Mouse (Mus musculus) T-helper 17 cell (primary cell): ENCODE data around the gene 4930412O13Rik.

Experiments used
- in situ Hi-C, 2 experiments: fragments of 300-600 bp; cut with MboI, MseI; formaldehyde crosslinking; loops; 1 replicate in 1 of 2; 2 replicates in 1 of 2; pipeline ENCODE4 v1.15.1; 2025; ENCODE audit warnings: high pct_unique_total_duplicates in 2 of 2

4930412O13Rik gene

DNA sequence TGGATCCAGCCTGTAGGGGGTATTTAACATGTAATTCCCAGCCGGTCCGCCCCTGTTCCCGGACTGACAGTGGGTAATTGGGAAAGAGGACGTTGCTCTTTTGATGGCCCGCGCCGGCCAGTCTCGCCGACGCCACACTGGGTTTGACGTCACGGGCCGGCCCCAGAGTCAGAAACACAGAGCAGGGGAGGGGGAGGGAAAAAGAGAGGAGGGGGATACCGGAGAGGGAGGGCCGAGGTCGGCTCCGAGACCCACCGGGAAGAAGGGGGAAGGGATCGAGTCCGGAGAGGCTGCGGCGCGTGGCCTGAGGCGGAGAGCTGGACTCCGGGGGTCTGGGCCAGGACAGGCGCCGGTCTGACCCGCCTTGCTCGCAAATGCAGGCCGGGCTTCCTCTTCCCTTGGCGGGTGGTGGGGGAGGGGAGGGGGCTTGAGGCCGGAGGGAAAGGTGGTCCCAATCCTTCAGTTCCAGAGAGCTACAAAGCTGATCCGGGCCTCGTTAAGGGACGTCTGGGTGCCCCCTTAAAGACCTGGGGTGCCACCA is at the start of gene 4930412O13Rik:
4930412O13Rik (plus strand) TSS at position 202 of the 541 bp plus-strand sequence.
- in situ Hi-C loops, result loop anchor here (5.0 kb wide), 2 partner anchors 1009 to 1014 kb away; no protein-coding TSS in a partner anchor

DNA sequence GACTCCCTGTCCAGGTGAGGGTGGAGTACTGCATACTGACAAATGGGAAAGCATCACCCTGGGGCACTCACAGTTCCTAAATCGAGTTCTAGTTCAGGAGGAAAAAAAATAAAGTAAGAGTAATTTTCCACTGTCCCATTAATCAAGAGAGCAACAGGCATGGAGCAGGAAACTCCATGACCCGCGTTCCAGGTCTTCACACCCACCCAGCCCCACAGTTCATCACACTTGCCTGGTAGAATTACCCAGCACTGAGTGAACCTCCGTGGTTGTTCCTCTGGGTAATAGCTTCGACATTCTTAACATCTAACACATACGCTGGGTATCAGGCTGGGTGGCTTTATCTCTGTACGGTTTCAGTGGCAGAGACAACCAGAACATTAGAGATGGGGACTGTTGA is 47.3 kb upstream of the 4930412O13Rik start:
- in situ Hi-C loops, result no loop called here

DNA sequence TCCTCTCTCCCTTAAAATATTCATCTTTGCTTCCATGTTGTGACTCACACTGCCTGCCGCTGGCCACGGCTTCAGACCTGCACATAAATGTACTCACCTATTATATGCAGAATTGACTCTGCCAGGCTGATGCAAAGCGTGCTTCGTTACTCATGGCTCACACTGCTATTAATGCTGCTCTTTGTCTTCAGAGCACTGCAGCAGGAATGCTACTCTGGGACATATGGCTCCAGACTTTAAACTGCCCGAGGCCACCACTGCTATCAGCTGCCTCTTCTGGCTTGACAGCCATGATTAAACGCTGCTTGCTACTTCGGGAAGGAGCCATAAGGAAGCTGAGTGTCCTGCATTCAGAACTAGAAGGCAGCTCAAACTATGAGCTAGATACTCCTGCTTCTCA is 45.9 kb upstream of the 4930412O13Rik start:
- in situ Hi-C loops, result no loop called here

DNA sequence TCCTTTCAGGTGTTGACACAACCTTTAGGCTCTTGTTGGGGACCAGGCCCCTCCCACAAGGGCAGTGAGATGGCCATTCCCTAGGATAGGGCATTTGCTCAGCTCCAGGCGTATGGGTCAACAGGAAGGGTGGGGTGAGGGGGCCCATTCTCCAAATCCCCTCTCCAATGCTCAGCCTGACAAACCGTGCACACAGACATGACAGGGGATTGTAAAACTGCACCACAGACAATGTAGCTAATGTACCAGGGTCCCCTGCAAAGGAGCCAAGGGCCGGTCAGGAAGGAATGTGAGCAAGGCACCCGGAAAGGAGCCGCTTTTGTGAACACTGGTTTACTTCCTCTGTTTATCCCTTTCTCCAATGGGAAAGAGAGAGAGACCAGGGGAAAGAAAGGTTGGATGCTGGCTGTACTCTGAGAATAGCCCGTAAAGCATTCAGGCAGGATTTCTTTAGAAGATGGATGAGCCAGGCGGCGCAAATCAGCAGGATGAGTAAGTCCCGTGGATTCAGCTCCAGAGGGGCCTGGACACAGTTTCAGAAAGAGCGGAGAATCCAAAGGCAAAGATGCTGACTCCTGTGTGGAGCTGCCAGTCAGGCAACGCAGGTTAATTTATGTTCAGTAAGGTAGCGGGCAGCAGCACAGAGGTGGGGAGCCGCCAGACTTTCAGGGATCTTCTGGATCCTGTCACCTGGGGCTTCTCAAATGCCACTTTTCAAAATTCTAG is 28.0 kb upstream of the 4930412O13Rik start:
- in situ Hi-C loops, result no loop called here

DNA sequence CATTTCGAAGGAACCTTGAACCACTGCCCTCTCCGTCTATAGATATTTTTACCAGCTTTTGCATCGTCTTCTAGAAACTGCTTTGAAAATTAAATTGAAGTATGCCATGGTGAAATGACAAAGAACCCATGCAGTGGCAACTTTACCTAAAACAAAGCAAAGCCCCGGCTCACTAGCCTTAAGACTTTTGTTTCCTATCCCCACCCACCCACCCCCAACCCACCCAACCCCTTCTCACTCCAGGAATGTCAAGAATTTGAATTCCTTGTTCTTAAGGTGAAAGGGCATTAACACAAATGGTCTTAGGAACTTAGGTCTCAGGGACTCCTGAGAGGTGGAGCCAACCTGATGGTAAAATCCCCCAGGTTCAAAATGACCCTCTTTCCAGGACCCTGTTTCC is 25.2 kb upstream of the 4930412O13Rik start:
- in situ Hi-C loops, result no loop called here

DNA sequence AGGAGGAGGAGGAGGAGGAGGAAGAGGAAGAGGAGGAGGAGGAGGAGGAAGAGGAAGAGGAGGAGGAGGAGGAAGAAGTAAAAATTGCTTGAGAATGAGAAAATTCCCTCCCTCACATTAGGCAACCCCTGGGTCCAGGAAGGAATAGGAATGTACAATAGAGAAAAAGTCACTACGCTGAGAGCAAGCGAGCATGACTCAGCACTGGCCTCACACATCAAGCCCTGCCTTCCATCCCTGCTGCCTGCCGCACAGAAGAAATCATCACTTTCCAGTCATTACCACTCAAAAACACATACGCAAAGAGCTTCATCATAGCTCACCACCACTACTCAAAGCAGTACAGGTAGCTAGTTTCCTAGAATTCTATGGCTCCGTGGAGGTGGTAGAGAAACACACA is 20.4 kb upstream of the 4930412O13Rik start:
- in situ Hi-C loops, result no loop called here

DNA sequence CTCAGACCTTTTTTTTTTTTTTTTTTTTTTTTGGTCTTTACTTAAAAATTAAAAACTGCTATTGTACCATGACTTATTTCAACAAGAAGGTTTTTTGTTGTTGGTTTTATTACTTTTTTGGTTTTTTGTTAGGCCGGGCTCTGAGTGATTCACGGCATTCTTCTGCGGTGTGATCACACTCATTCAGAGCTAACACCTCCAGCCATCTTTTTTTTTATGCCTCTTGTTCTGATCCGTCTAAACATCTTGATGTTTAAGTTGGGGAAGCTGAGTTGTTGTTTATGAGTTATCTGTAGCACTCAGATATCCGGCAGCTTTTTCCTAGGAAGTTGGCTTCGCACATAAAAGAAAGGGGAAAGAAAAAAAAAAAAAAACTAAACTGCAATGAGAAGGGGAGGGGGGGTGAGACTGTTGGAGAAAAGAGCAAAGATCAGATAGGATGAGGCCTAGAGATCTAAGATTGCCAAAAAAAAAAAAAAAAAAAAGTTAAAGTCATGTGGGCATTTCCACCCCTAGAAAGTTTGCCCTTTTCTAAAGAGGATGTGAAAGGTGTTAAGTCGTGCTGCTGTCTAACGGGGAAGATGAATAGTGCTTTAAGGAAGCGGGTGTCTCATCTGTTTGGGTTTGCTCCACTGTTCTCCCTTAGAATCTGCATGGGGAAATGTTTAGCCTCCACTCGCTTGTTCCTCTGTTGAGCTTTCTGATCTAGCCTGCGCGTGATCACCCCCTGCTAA is 13.8 kb upstream of the 4930412O13Rik start:
- in situ Hi-C loops, result no loop called here

DNA sequence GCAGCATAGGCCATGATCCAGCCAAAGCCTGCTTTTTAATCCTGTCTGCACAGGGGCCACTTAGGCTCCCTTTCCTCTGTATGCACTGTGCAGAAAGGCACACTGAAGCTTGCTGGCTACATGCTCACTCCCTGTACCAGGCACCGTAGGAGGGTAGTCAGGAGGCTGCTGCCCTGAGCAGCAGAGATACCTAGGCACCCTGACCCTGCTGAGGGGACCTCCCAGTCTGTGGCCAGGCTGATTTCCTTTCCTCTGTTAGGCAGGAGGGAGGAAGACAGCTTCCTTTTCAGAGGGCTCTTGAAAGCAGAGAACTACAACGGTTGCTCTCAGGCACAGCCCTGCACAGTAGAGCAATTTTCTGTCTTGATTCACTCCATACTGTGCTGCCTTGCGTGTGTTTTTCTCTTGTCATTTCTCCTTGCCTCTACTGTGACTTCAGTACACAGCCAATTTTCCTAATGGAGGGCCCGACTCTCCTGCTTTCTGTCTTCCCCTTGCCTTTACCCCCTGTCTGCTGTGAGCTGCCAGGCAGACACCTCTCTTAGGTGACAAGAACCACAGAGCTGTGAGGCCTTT is 9.8 kb upstream of the 4930412O13Rik start:
- in situ Hi-C loops, result loop anchor here in 1 of 2 experiments (5.0 kb wide), 1 partner anchor 294 kb away; no protein-coding TSS in a partner anchor

DNA sequence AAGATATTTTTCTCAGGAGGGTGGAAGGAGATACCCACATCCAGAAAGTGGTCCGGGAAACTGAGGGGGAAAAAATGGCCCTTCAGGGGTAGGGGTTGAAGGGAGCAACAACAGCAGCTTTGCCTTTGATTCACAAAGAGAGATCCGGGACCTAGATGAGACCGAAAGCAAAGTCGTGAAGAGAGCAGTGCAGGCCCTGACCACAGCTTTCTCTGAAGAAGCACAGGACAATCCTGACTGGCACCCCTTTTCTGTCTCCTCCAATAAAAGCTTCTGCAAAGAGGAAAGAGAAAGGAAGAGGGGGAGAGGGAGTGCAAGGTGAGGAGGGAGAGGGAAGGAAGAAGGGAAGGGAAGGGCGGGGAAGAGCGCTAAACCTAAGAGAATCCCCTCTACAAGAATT is 9.3 kb upstream of the 4930412O13Rik start:
- in situ Hi-C loops, result loop anchor here in 1 of 2 experiments (5.0 kb wide), 1 partner anchor 294 kb away; no protein-coding TSS in a partner anchor

DNA sequence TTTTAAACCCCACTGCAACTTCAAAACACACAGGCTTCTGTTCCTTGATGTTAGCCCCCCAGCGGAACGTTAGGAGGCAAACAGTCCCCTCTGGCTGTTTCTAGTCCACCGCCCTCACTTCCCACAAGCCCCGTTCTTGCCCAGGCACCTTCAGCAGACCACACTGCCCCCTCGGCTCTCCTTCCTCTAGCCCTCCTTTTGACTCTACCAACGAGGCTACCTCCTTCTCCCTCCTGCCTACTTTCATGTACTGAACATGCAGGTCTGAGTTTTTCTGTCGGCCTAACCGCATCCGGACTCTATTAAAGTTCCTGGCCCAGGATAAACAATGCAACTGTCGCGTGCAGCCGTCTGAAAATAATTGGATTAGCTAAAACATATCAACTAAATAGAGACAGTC is 8.4 kb upstream of the 4930412O13Rik start:
- in situ Hi-C loops, result loop anchor here in 1 of 2 experiments (5.0 kb wide), 1 partner anchor 295 kb away; no protein-coding TSS in a partner anchor

DNA sequence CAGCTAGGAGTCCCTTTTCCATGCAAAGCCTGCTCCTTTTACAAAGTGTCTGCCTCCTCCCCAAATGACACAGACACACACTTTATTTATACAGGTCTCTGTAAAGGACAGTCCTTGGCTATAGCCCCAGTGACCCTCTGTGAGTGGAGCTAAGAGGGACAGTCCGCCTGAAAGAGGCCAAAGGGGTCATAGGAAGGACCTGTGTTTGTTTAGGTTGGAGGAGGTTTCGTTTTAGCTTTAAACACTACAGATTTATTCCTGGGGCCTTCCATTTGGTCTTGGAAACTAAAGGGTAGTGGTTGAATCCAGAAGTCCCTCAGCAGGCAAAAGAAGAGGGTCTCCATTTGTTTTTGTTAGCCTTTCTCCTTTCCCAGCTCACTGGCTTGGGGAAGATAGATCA is 7.3 kb upstream of the 4930412O13Rik start:
- in situ Hi-C loops, result loop anchor here in 1 of 2 experiments (5.0 kb wide), 1 partner anchor 296 kb away; no protein-coding TSS in a partner anchor

DNA sequence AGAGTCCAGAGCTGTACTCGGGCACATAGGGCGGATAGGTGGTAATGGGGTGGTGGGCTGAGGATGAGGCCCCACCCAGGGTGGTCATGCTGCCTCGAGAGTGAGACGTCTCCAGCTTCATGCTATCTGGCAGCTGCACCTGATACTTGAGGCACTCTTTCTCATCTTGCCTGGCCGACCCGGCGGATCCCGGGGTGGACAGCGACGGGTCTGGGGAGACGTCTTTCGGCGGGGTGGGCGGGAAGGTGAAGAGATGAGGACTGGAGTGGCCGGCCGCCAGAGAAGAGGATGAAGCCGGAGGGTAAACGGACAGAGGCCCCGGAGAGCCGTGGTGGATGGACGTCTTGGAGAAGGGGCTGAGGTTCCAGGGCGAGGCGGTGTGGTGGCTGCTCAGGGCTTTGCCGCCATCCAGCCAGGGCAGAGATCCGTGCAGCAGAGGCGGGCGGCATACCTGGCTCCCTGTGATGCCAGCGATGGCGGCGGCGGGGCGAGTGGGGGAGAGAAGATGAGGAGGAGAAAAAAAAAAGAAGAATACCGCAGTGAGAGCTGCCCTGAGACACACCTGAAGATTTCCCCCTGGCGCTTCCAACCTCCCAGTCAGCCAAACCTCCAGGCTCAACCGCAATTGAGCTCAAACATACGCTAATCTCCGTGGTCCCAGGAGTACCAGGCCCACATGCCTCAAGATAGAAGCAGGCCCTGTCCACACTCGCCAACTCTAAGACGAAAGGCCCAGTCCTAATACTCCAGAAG is 6.4 kb upstream of the 4930412O13Rik start:
- in situ Hi-C loops, result loop anchor here in 1 of 2 experiments (5.0 kb wide), 1 partner anchor 297 kb away; no protein-coding TSS in a partner anchor

DNA sequence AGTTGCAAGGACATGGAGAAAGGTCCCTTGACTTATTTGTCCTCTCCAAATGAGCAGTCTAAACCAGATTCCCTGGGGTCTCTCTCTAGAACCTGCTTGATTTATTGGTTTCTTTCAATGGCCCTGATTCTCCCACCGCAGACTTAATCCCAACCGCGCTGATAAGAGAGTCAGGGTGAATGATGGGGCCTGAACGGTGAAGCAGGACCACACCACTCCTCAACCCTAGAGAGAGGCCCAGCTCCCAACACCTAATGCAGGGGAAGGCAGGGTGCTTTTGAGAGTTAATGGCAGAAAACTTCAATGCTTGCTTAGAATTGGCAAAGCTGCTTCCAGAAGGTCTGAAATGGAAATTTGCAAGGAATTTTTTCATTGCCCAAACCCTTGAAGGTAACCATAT is 5.8 kb upstream of the 4930412O13Rik start:
- in situ Hi-C loops, result no loop called here

DNA sequence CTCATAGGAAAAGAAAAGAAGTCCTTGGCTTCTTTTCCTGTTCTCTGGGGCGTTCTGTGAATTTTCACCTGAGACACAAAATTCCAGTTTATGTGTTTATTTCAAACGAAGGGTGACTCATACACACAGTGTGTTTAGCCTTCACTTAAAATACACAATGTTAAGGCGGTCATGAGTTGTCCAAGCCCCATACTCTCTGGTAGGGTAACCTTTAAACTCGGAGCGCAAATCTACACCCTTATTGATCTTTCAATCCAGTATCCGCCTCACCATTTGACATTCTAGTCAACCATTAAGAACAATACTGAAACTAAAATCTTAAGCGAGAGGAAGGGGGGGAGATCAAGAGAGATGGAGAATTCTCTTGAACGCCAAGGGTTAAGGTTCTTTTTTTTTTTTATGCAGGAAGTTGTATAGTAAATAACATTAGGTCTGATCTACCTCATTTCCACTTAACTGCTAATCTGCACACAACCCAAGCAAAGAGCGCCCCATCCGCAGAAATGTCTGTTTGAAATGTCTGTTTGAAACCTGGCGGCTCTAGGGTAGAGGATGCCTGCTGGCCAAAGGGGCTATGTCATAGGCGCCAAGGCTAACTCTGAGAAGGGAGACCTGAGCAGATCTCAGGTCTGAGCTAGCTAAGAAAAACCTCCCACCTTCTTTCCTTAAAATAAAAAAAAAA is 5.2 kb upstream of the 4930412O13Rik start:
- in situ Hi-C loops, result no loop called here

DNA sequence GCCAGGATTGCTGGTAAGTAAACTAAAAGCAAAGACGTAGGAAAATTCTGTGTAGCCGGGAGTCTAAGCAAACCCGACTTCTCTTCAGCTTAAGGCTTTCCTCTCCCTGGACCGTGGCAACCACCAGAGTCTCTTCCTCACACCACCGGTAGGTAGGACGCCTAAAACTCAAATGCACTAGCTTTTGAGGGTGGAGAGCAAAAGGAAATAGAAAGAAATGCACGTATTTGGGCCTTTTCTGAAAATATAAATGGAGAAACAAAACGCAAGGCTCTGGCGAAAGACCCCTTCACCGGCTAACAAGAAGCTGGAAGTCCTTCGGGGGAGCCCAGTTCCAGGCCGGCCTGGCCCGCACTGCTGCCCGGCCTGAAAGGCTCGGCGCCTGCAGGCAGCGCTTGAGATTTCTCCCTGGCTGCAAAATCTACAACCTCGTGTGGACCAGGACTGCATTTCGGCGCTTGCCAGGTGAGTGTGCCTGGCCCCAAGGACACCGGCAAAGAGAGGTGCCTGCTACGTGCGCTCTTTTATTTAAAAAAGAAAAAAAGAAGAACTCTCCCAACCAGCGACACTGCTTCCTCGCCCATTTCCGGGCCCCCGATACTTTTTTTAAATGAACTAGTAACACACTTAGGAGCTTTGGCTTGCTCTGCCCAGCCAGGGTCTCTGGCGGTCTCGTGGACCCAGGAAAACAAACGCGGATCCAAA is 4.3 kb upstream of the 4930412O13Rik start:
- in situ Hi-C loops, result no loop called here

DNA sequence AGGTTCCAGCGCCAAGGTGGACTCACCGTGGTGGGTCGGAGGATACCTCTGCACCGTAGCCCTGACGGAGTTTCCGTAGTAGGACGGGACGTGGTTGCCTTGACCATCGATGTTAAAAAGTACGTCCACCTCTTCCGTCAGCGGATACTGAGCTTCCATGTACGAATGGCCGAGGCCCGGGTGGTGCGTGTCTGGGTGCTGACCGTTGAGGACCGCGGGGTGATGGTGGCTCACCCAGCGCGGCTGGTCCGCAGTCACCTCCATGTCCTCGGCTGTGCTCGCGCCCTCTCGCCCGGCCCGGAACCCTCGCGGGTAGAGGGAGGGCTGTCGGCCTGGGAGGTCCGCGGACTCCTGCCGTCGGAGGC is 3.7 kb upstream of the 4930412O13Rik start:
- in situ Hi-C loops, result no loop called here

DNA sequence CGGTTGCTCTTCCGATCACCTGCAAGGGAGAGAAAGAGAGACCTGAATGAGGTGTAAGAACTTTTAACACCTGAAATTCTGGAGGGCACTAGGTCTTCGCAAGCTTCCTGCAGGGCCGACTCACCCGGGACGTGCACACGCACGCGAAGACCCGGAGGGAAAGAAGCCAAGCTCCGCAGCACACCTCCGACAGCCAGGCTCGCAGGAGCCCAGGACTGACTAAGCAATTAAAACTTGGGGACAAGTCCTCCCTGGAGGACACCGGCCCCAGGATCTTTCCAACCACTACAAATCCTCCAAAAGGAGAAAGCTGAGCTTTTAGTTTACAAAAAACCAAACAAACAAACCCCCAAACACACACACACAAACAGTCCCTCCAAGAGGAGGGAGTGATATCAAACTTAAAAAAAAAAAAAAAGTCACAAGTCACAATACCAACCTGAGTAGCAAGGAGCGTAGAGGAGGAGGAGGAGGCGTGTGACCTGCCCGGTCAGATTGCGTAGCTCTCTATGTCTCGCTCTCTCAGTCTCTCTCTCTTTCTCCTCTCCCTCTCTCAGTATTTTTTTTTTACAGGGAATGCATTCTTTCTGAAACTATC is 3.0 kb upstream of the 4930412O13Rik start:
- in situ Hi-C loops, result no loop called here

DNA sequence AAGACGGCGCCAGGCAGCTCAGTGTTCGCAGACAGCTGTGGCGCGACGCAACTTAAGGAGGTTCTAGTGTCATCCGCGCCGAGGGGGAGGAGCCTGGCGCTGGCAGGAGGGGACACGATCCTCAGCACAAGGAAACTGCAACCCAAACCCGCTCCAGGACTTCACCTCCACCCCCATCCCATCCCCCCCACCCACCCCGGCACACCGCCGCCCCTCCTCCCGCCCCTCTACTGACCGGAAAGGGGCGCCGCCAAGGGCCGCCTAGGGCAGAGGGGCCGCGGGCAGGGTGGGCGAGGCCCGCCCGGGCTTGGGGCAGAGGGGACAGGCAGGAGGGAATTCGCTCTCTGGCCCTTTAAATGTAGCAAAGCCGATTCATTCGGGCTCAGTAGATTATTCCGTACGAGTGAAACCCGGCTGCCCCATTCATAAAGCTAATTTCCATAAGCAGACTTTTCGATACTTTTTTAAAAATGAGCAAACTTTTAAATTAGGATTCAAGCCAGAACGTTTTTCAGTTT is 2.4 kb upstream of the 4930412O13Rik start:
- in situ Hi-C loops, result no loop called here

DNA sequence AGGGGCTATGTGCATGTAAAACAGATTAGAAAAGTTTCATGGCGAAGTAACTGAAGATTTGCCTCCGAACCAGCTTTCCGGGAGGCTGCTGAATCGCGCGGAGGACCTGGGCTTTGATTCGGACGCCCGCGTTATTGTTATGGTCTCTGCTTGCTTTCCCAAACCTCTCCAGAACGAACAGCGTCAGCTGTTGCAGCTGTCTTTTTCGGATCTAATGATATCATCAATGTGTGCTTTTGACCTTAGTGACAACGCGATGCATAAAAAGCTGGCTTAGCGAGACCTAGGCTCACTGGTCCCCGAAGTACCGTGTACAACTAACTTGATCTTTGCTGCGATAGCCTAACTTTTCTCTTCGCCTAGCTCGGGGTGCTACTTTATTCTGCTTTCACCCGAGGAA is 2.0 kb upstream of the 4930412O13Rik start:
- in situ Hi-C loops, result no loop called here
